Mouse (Mus musculus) CD4-positive, CD25-positive, alpha-beta regulatory T cell, adult 2 months (primary cell): ENCODE measurements around the gene Mrpl12.
A peak's percentile ranks its signal among the peaks of the same experiment; 100 is the strongest.

Experiments used
- DNase-seq: peaks from one replicate; pipeline ENCODE4 v3.0.0-alpha.2; 2012; ENCODE audit warnings: low read depth, low spot score

Mrpl12 gene

DNA sequence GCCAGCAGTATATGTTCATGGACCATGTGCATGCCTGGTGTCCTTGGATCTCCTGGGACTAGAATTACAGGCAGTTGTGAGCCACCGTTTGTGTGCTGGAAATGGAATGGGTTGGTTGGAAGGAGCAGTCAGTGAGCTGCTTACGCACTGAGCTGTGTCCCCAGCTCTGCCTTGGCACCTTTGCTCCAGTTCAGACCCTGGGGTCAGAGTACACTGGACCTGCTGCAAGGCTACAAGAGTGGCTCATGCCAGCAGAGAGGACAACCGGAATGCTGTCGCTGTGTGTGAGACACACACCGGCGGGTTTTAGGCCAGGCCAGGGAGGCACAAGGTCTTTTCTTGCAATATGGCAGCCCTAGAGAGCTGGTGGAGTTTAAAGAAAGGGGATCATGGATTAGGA, 12.4 kb upstream of the Mrpl12 start:
- no peak for DNase-seq

GRCm38 (mm10) chr11:120483448-120483934, 922 bp upstream of the Mrpl12 start:
- DNase-seq, result no peak

- no peak for DNase-seq
These were observed 838 bp downstream of the Mrpl12 start for GRCm38 (mm10) chr11:120485251-120485650.

DNA sequence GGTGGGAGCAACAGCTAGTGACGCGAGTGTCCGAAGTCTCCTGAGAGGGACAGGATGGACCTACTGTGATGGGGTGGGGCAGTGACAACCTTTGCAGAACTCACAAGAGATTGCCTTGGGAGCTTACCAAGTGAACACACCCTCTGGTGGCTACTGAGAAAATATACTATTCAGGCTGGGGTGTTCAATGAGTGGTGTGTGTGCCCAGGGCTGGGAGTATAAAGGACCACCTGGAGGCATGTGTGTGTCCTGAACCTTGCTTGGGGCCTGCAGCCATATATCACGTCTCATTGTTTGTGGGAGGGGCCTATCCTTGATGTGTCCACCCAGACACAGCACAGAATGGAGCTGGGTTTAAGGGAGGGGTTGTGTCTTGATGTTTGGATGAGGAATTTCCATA, 4.1 kb downstream of the Mrpl12 start:
- DNase-seq, result no peak

DNA sequence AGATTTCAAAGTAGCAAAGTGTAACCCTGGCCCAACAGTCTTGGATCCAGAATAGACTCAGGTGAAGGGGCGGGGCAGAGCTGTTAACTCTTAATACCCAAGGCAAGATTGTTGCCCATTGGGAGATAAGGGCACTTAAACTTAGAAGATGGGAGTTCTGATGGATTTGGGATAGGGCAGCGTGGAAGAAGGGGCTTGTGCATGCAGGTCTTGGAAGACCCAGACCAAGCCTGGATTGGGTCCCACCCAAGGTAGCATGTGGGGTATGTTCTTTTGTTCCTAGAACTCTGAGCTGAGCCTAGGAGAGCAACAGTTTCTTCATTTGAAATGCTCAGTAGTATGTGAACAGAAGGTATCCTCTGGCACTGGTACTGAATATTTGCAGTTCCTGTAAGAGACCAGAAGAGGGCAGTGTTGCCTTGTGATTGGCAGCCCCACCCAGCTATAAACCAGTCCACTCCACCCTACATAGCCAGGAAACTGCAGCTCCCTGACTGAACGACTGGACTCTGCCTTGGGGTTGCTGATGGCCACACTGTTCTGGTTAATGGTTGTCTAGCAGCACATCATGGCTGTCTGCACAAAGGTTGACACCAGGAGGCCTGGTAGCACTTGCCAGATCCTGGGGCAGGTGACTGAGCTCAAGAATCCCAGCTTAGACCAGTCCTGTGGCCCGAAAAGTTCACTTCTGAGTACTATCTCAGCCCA, 4.8 kb downstream of the Mrpl12 start:
- peak; percentile 89 for DNase-seq

DNA sequence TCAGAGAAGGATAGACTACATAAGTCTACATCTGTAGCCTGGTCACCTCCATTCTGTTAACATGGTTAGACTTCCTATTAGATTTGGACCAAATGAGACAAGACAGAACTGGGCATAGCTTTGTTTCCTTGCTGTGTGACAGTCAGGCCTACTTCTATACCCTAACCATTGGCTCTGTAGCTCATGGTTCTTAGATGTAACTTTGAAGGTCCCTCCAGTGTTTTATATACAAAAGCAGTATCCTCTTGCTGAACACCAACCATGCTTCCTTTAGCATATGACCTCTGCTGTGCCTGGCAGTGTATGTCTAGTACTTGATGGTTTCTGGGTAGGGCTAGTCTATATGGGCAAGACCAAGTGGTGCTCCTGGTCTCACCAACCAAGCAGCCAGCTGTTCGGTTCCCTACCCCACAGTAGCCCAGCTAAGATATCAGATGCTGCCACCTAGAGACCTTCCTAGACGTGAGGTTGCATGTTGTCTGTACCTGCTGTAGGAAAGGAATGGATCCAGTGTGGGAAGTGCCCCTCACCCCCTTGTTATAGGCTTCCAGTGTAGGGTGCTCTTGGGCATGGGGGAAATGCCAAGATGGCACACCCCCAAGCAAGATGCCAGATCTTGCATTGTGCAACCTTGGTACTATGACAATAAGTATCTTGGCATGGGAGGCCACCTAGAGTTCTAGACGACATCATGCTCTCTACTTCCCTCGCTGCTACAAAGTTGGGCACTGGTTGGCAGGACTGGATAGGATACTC, 6.1 kb downstream of the Mrpl12 start:
- DNase-seq, result no peak

- peak; percentile 76 for DNase-seq
These were observed 7.1 kb downstream of the Mrpl12 start, which contains the start of gene Slc25a10 for GRCm38 (mm10) chr11:120491317-120492023. Gene Slc25a10, plus strand, starts transcription at chr11:120491840.

- peak; percentile 61 for DNase-seq
These were observed 7.8 kb downstream of the Mrpl12 start for GRCm38 (mm10) chr11:120492024-120492877.

GRCm38 (mm10) chr11:120492878-120493203, 8.4 kb downstream of the Mrpl12 start:
- no peak for DNase-seq

DNA sequence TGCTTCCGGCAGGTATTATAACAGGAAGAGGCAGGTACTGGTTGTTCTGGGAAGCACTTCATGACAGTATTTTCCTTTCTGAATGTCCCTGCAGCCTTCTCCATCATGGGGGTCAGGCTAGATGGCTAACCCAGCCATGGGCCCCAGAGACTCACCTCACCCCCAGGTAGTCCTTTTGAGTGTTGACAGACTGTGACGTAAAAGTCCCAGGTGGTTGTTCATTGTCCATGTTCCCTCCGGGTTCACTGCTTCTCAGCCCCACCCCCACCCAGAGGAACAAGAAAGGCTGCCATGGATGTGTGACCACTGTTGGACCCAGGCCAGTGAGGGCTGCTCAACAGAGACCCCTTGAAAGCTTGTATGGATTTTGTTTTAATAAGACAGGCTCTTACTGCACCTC, 8.9 kb downstream of the Mrpl12 start:
- no peak for DNase-seq

DNA sequence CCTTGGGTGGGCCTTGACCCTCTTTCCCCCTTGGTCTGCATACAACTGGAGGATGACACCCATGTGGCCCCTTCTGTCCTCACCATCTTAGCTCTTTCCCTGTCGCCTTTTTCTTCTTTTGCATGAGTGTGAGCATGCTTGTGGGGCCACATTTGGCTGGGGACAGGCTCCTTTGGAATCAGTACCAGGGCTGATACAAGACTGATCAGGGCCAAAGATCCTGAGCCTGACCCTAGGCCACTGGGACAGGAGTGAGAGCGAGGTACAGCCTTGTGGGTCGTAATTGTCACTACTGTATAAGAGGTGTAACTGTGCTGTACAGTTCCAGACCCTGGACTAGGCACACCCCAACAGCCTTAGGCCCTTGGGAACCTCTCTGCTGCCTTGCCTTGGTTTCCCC, 9.5 kb downstream of the Mrpl12 start:
- no peak for DNase-seq

GRCm38 (mm10) chr11:120497436-120497835, 13.0 kb downstream of the Mrpl12 start:
- no peak for DNase-seq

DNA sequence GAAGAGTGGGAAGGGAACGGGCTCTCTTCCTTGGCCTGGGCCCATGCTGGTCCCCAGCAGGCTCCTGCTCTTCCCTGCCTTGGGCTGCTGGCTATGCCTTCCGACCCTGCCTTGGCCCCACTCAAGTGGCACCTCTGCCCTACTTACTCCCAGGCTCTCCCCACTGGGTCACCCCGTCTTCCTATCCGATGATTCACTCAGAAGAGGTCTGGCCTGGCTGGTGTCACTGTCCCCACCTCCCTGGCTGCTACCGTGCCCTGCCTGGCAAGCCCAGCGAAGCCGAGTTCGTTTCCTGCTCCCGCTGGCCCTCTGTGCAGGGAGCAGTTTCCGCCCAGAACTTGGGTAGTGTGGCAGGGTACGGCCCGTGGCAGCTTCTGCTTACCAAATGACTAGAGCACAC, 13.8 kb downstream of the Mrpl12 start:
- no peak for DNase-seq

- DNase-seq, result no peak
These were observed 14.5 kb downstream of the Mrpl12 start for GRCm38 (mm10) chr11:120498891-120499290.

DNA sequence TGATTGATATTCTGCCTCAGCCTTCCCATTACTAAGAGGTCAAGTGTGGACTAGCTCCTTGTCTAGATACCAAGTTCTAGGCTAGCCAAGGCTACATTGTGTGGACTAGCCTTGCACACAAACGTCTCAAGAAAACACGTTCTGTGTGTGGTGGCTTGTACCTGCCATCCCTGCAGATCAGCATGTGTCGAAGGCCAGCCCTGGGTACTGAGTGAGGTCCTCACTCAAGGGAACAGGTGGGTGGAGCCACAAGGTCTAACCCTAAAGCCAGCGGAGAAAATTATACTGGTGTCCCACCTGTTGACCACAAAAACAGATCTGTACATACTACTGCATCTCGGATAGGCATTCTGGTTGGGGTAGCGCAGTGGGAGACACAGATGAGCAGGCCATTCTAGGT, 15.5 kb downstream of the Mrpl12 start:
- DNase-seq, result no peak

- no peak for DNase-seq
These were observed 15.9 kb downstream of the Mrpl12 start for GRCm38 (mm10) chr11:120500357-120500756.

GRCm38 (mm10) chr11:120501018-120501417, 16.6 kb downstream of the Mrpl12 start:
- no peak for DNase-seq

DNA sequence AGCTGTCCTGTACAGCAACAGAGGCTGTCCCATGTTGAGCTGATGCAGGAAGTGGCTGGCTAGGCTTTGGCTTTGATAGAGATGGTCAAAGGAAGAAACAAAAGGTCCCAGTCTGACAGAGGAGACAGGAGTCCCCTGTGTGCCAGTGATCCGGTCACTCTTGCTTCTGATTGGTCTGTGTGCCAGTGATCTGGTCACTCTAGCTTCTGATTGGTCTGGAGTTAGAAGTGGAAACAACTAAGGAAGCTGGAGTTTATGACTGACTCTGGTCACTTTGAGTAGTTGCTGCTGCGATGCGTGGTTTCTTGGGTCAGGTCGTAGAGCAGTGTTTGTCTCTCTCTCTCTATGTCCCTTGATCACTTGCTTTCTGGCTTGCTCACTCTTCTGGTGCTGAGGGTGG, 17.3 kb downstream of the Mrpl12 start:
- DNase-seq, result no peak

DNA sequence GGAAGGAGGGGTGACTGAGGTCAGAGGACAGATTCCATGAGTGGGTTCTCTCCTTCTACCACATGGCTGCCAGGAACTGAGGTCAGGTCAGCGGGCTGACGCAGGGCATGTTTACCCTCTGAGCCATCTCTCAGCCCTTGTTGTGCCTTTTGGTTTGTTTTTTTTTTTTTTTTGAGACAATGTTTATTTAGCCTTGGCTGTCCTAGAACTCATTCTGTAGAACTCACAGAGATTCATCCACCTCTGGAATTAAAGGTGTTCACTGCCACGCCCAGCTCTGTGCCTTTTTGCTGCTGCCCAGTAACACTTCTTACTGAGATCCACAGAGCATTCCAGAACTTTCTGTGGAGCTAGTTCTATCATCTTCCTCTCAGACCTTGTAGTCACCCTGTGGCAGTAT, 21.2 kb downstream of the Mrpl12 start:
- DNase-seq, result no peak

DNA sequence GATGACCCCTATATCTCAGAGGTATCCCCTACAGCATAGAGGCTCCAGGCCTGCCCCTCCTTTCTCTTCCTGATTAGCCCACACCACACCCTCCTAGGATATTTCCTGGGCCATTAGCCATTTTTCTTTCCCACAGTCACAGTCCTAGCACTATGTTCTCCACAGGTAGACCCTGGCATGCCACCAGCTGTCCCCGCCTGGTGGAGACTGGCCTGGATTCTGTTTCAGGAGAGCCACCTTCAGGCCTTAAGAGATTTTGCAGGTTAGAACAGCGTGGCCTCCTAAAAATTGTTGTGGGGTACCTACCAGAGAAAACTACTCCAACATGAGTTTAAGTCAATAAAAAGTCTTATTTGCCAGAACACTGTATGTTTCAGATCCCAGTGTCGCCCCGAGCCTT, 22.5 kb downstream of the Mrpl12 start:
- peak; percentile 38 for DNase-seq

GRCm38 (mm10) chr11:120507611-120508289, 23.3 kb downstream of the Mrpl12 start:
- DNase-seq, result no peak
